Mouse (Mus musculus): ENCODE data around the gene Pdgfb. TPM values are rescaled to one million over a fixed set of nuclear protein-coding genes. Genes with fewer than 3 reads are reported as not detected.

Pdgfb gene
- total and polyA plus RNA-seq, 3 experiments = not detected

GRCm38 (mm10) chr15:80010182-80010558 lies 4.6 kb downstream of the Pdgfb start:
- Histone ChIP-seq H3K27me3 (replicated peaks) (peaks cover 2% of the 10 kb centered on the region), H3K27ac (ENCODE audit: insufficient read depth, low read depth) (no peak overlapping the region), H3K4me3 (replicated peaks in 1 of 3; ENCODE audit: low read depth in 2 of 3, low read length in 2 of 3, poor library complexity in 1 of 3) (no peak overlapping the region), H3K4me2 (ENCODE audit: insufficient read depth, low read depth, poor library complexity, severe bottlenecking) (no peak overlapping the region), H3K9me3 (replicated peaks; ENCODE audit: low read length) (peaks cover 26% of the 10 kb centered on the region), H3K36me3 (replicated peaks in 1 of 2; ENCODE audit: control insufficient read depth in 1 of 2, insufficient read depth in 1 of 2, low read length in 1 of 2) (no peaks in the 10 kb centered on the region), H3K79me2 (replicated peaks; ENCODE audit: control insufficient read depth, extremely low read depth, insufficient read depth, poor library complexity, severe bottlenecking) (no peaks in the 10 kb centered on the region), H3K9ac (ENCODE audit: insufficient read depth, low read depth) (no peak overlapping the region), H3K4me1 (ENCODE audit: control insufficient read depth in 1 of 2, insufficient read depth in 2 of 2) (peaks cover 0 to 16% of the 10 kb centered on the region in 2 experiments; a peak in 2 of 4 replicates)
- in situ Hi-C loops (cut with MboI; ENCODE audit: low pct_ligation_motif_present, low pct_unique_long_range_greater_than_20kb, low sequenced_read_pairs) (no loop called here), dilution Hi-C loops (cut with MboI; ENCODE audit: extremely low pct_ligation_motif_present, extremely low pct_unique_long_range_greater_than_20kb, low sequenced_read_pairs) (no loop called here)
- TF ChIP-seq MYC (IDR thresholded peaks at IDR 0.05; ENCODE audit: low read depth, low read length) (no peak), POLR2AphosphoS2 (IDR thresholded peaks at IDR 0.05; ENCODE audit: low read depth, low read length) (no peak), POLR2A (IDR thresholded peaks at IDR 0.05; ENCODE audit: low read depth, low read length) (no peak), EP300 (IDR thresholded peaks at IDR 0.05; ENCODE audit: low read length) (no peak), ZMIZ1 (IDR thresholded peaks at IDR 0.05; ENCODE audit: low read depth, low read length) (no peak), CHD2 (IDR thresholded peaks at IDR 0.05; ENCODE audit: low read length) (no peak), MEF2A (IDR thresholded peaks at IDR 0.05; ENCODE audit: borderline replicate concordance, low read depth, low read length) (no peak), CTCF (conservative IDR thresholded peaks at IDR 0.05 in 1 of 2, IDR thresholded peaks at IDR 0.05 in 1 of 2; ENCODE audit: low read depth in 2 of 2, low read length in 2 of 2) (no peak), MAZ (IDR thresholded peaks at IDR 0.05; ENCODE audit: low read depth, low read length) (no peak), GABPA (IDR thresholded peaks at IDR 0.05; ENCODE audit: insufficient replicate concordance, low read depth, low read length) (no peak)
- DNase-seq (ENCODE audit: extremely low read depth) = no peak

GRCm38 (mm10) chr15:80009421-80010181 lies 5.2 kb downstream of the Pdgfb start:
- peaks cover 0 to 16% of the 10 kb centered on the region in 2 experiments; a peak in 2 of 4 replicates for H3K4me1 ChIP-seq (ENCODE audit: control insufficient read depth in 1 of 2, insufficient read depth in 2 of 2)
- H3K9me3 ChIP-seq (replicated peaks; ENCODE audit: low read length) = peaks cover 26% of the 10 kb centered on the region
- in situ Hi-C loops (cut with MboI; ENCODE audit: low pct_ligation_motif_present, low pct_unique_long_range_greater_than_20kb, low sequenced_read_pairs) (no loop called here), dilution Hi-C loops (cut with MboI; ENCODE audit: extremely low pct_ligation_motif_present, extremely low pct_unique_long_range_greater_than_20kb, low sequenced_read_pairs) (no loop called here)
- no peak overlapping the region for H3K4me3 ChIP-seq (replicated peaks in 1 of 3; ENCODE audit: low read depth in 2 of 3, low read length in 2 of 3, poor library complexity in 1 of 3)
- no peaks in the 10 kb centered on the region for H3K36me3 ChIP-seq (replicated peaks in 1 of 2; ENCODE audit: control insufficient read depth in 1 of 2, insufficient read depth in 1 of 2, low read length in 1 of 2)
- peaks cover 2% of the 10 kb centered on the region for H3K27me3 ChIP-seq (replicated peaks)
- no peak for DNase-seq (ENCODE audit: extremely low read depth)
- H3K9ac ChIP-seq (ENCODE audit: insufficient read depth, low read depth) = no peak overlapping the region
- TF ChIP-seq JUN (IDR thresholded peaks at IDR 0.05; ENCODE audit: insufficient read depth, low read depth, low read length) (no peak), BHLHE40 (IDR thresholded peaks at IDR 0.05; ENCODE audit: low read depth, low read length) (no peak), MEF2A (IDR thresholded peaks at IDR 0.05; ENCODE audit: borderline replicate concordance, low read depth, low read length) (no peak), CTCF (conservative IDR thresholded peaks at IDR 0.05 in 1 of 2, IDR thresholded peaks at IDR 0.05 in 1 of 2; ENCODE audit: low read depth in 2 of 2, low read length in 2 of 2) (no peak), CHD1 (IDR thresholded peaks at IDR 0.05; ENCODE audit: low read depth, low read length) (no peak), MAFK (IDR thresholded peaks at IDR 0.05; ENCODE audit: insufficient replicate concordance, low read length) (no peak), MAZ (IDR thresholded peaks at IDR 0.05; ENCODE audit: low read depth, low read length) (no peak), GABPA (IDR thresholded peaks at IDR 0.05; ENCODE audit: insufficient replicate concordance, low read depth, low read length) (no peak), KAT2A (IDR thresholded peaks at IDR 0.05; ENCODE audit: insufficient replicate concordance, low read length) (no peak), ZC3H11A (IDR thresholded peaks at IDR 0.05; ENCODE audit: low read depth, low read length) (no peak), PAX5 (IDR thresholded peaks at IDR 0.05; ENCODE audit: low read length) (no peak), SMC3 (IDR thresholded peaks at IDR 0.05; ENCODE audit: low read depth, low read length) (no peak), NELFE (IDR thresholded peaks at IDR 0.05; ENCODE audit: low read depth, low read length) (no peak), USF2 (conservative IDR thresholded peaks at IDR 0.05; ENCODE audit: low read depth, low read length) (no peak), EP300 (IDR thresholded peaks at IDR 0.05; ENCODE audit: low read length) (no peak), CHD2 (IDR thresholded peaks at IDR 0.05; ENCODE audit: low read length) (no peak), RCOR1 (conservative IDR thresholded peaks at IDR 0.05; ENCODE audit: low read depth, low read length) (no peak)
- H3K4me2 ChIP-seq (ENCODE audit: insufficient read depth, low read depth, poor library complexity, severe bottlenecking) = no peak overlapping the region
- no peak overlapping the region for H3K27ac ChIP-seq (ENCODE audit: insufficient read depth, low read depth)
- no peaks in the 10 kb centered on the region for H3K79me2 ChIP-seq (replicated peaks; ENCODE audit: control insufficient read depth, extremely low read depth, insufficient read depth, poor library complexity, severe bottlenecking)
